Mouse (Mus musculus) midbrain, embryonic 14.5 days (tissue): Measurements from ENCODE around the gene Fam196b. TPM values are rescaled to one million over a fixed set of nuclear protein-coding genes. Genes with fewer than 3 reads are reported as not detected.

ENCODE experiments used
- ATAC-seq: fragments of 200-750 bp; cut with Nextera tagmentation; 2 replicates; pipeline ENCODE4 v1.8.0; 2017; ENCODE audit warnings: moderate number of reproducible peaks, moderate library complexity; ENCODE audit not compliant: low FRiP score, low TSS enrichment
- DNase-seq: peaks from one replicate; pipeline ENCODE4 v3.0.0-alpha.2; 2015
- H3K27ac ChIP-seq: fragments of 300-500 bp; sonication (generic); replicated peaks from 2 replicates; pipeline ENCODE4 v1.5.1; 2014; ENCODE audit warnings: mild to moderate bottlenecking, low read depth, low read length, moderate library complexity
- H3K27me3 ChIP-seq: fragments of 300-500 bp; sonication (generic); 2 replicates; pipeline ENCODE4 v1.6.1; 2014; ENCODE audit warnings: low read length, control low read depth, mixed read lengths; ENCODE audit not compliant: control insufficient read depth, insufficient read depth
- H3K36me3 ChIP-seq: fragments of 300-500 bp; sonication (generic); 2 replicates; pipeline ENCODE4 v1.6.1; 2014; ENCODE audit warnings: low read length, control low read depth; ENCODE audit not compliant: control insufficient read depth, insufficient read depth
- H3K4me1 ChIP-seq: fragments of 300-500 bp; sonication (generic); 2 replicates; pipeline ENCODE4 v1.6.1; 2014; ENCODE audit warnings: mild to moderate bottlenecking, antibody characterized with exemption, low read length, control low read depth; ENCODE audit not compliant: control insufficient read depth, insufficient read depth
- H3K4me2 ChIP-seq: fragments of 300-500 bp; sonication (generic); 2 replicates; pipeline ENCODE4 v1.6.1; 2014; ENCODE audit warnings: mild to moderate bottlenecking, low read length, moderate library complexity
- H3K4me3 ChIP-seq: fragments of 300-500 bp; sonication (generic); replicated peaks from 2 replicates; pipeline ENCODE4 v1.5.1; 2014; ENCODE audit warnings: low read depth, low read length
- H3K9ac ChIP-seq: fragments of 300-500 bp; sonication (generic); replicated peaks from 2 replicates; pipeline ENCODE4 v1.6.1; 2014; ENCODE audit warnings: mild to moderate bottlenecking, low read length, moderate library complexity
- H3K9me3 ChIP-seq: fragments of 300-500 bp; sonication (generic); 2 replicates; pipeline ENCODE4 v1.6.1; 2016; ENCODE audit warnings: low read length, control low read depth, mixed read lengths; ENCODE audit not compliant: control insufficient read depth
- WGBS: fragments of 180-500 bp; shearing (Covaris S2); extraction: QIAGEN DNeasy Blood & Tissue Kit; methylation state at CpG from one replicate; pipeline ENCODE4 v1.1.7; 2014; 5-methylcytosine and 5-hydroxymethylcytosine counted together
- polyA plus RNA-seq: library from polyadenylated mRNA; unstranded; fragments of >200 nt; fragmentation: Nextera tagmentation; extraction: Ambion mirVana; gene quantifications from 2 replicates; pipeline ENCODE4 v1.2.1, GENCODE M21; 2014

Gene Fam196b
- polyA plus RNA-seq = 3.7 TPM in 2 replicates

DNA sequence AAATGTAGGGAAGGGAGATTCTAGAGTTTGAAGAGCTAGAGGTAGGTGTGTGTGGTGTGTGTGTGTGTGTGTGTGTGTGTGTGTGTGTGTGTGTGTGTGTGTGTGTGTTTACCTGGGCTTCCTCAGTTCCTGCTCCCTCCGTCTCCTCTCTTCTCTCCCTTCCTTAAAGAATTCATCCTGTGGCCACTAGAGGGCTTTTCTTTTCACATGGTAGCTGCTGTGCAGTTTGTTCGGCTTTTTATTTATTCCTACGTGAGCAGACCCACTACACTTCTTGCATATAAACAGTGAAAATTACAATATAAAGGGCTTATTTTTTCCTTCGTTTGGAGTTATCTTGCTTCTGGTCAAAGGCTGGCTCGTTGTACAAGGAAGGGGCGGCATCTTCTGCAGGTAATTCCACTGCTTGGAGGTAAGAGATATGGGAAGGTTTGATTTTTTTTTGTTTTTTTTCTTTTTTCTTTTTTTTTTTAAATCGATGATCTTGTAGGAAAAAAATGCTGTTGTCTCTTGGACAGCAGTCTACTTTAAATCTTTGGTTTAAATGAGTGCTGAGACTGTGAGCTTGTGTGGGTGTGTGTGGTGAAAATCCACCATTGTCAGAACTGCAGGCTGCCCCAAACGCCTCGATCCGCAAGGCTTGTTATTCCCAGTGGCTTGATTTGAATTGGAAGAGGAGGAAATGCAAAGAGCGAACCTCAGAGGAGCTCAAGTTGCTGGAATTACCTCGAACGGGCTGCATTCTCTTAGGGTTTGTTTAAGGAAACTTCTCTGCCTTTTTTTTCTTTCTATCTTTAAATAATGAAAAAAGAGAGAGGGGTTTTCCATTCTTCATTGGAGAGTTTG, at the start of gene Fam196b:
Fam196b (plus strand) TSS at position 289 of the 846 bp plus-strand sequence.
- H3K9ac ChIP-seq = peak within 1 kb of the TSS; percentile 44
- H3K27me3 ChIP-seq = peaks cover 16% of the 10 kb centered on the region; the same call in 1 of the 2 replicates
- H3K4me3 ChIP-seq = peak within 1 kb of the TSS; percentile 39
- H3K9me3 ChIP-seq = no peaks in the 10 kb centered on the region
- peak; percentile 65; the same call in 1 of the 2 replicates for ATAC-seq
- H3K36me3 ChIP-seq = no peaks in the 10 kb centered on the region
- H3K4me1 ChIP-seq = peaks cover 22% of the 10 kb centered on the region
- 2% methylated on average over 13 of the region's 13 CpGs for WGBS
- H3K4me2 ChIP-seq = peak within 1 kb of the TSS; percentile 56
- 0 out of 2 replicates have a peak within 1 kb of the TSS, but pooled peaks have one; percentile 27 for H3K27ac ChIP-seq
- peak; percentile 90 for DNase-seq

DNA sequence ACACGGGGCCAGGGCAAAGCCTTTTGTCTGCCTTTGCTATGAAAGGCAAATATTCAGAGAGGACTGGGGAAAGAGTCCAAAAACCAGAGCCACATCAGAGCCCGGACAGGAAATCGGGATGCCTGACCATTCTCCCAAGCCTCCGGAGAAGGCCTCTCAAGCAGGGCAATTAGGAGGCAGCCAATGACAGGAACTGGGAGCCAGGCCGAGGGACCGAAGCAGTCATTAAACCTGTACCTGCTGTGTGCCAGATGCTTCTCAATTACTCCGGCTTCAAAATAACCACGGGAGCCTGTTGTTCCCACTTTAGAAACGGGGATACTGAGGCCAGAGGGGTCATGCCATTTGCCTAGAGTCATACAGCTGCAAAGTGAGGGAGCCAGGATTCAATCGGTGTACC, 42.6 kb upstream of the Fam196b start:
- Histone ChIP-seq H3K4me3 (no peak overlapping the region), H3K27ac (no peak overlapping the region), H3K27me3 (no peaks in the 10 kb centered on the region; the same call in 1 of the 2 replicates), H3K4me1 (peaks cover 4% of the 10 kb centered on the region; the same call in 1 of the 2 replicates), H3K36me3 (no peaks in the 10 kb centered on the region), H3K9ac (no peak overlapping the region), H3K4me2 (no peak overlapping the region), H3K9me3 (no peaks in the 10 kb centered on the region)
- ATAC-seq (no peak), DNase-seq (peak; percentile 25)
- WGBS = 69% methylated on average over 10 of the region's 10 CpGs

DNA sequence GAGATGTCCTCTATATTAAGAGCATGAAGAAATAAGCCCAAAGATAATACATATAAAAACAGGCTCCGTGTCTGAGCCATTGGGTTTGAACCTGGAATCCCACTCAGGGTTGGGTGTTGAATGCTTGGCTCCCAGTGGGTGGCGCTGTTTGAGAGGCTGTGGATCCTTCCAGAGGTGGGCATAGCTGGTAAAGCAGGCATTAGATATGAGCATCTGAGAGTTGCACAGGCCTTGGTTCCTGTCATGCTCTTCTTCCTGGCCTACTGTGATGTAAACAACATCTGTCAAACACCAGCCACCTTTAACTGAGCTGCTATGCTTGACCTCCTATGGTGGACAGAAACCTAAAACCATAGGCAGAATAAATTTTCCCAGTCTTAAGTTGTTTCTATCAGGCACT, 38.7 kb upstream of the Fam196b start:
- peak; percentile 57 for DNase-seq
- H3K27me3 ChIP-seq = peaks cover 4% of the 10 kb centered on the region
- no peak overlapping the region for H3K4me2 ChIP-seq

DNA sequence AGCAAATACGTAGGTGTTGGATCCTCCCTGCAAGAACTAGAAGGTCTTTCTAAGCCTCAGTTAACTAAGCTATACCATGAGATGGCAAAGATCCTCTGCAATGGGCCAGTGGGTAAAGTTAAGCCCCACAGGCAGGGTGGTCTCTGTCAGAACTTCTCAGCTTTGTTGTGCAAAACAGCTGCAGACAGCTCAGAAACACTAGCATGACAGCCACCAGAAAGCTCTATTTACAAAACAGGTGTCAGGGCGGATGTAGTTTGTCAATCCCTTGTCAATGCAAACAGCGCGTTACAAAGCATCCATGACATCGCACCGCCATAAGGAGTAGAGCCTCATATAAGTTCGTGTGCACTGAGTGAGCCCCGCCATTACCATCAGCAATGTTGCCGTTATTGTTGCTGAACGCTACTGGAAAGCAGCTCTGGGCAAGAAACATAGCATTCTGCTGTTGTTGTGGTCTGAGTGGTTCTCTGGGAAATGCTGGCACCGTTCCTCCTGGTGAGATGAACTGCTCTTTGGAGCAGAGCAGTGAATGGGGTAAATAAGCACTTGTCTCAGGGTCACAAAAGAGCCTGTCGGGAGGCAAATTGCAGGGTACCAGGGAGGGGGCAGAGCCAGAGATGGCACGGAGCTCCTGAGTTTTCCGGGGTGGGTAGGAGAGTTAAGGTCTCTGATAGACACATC, 38.1 kb upstream of the Fam196b start:
- no peaks in the 10 kb centered on the region for H3K9me3 ChIP-seq
- H3K27ac ChIP-seq = no peak overlapping the region
- ATAC-seq = peak; percentile 31; the same call in 1 of the 2 replicates
- H3K36me3 ChIP-seq = no peaks in the 10 kb centered on the region
- H3K4me2 ChIP-seq = peak overlapping the region; percentile 38
- H3K27me3 ChIP-seq = peaks cover 4% of the 10 kb centered on the region
- DNase-seq = peak; percentile 58
- no peak overlapping the region for H3K9ac ChIP-seq
- 16% methylated on average over 14 of the region's 14 CpGs for whole genome bisulfite sequencing
- peaks cover 4% of the 10 kb centered on the region; the same call in 1 of the 2 replicates for H3K4me1 ChIP-seq
- H3K4me3 ChIP-seq = no peak overlapping the region

More for the DNA sequence above, 38.7 kb upstream of the Fam196b start:
- peaks cover 4% of the 10 kb centered on the region; the same call in 1 of the 2 replicates for H3K4me1 ChIP-seq
- no peaks in the 10 kb centered on the region for H3K36me3 ChIP-seq
- WGBS = 36% methylated on average over 2 of the region's 2 CpGs
- no peaks in the 10 kb centered on the region for H3K9me3 ChIP-seq
- ATAC-seq = no peak
- H3K9ac ChIP-seq = no peak overlapping the region
- no peak overlapping the region for H3K4me3 ChIP-seq
- no peak overlapping the region for H3K27ac ChIP-seq

DNA sequence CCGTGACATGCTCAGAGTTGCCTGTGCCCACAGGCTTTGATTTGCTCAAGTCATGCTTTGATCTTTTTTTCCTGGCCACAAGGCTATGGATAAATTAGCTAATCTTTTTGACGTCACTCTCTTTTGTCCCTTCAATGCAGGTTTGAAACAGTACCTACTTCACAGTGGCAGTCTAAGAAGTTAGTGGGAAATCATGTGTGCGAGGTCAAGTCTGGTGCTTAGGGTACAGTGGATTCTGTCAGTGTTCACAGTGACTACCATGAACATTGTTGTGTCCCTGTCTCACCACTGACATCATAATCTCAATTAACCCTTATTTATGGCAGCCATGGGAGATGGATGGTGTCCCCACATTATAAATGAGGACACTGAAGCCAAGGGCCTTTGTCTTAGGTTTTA, 37.6 kb upstream of the Fam196b start:
- Histone ChIP-seq H3K4me2 (peak overlapping the region; percentile 38), H3K27me3 (peaks cover 4% of the 10 kb centered on the region), H3K9me3 (no peaks in the 10 kb centered on the region), H3K4me1 (0 out of 2 replicates have a peak, but pooled peaks cover 4% of the 10 kb centered on the region), H3K27ac (no peak overlapping the region), H3K4me3 (no peak overlapping the region), H3K36me3 (no peaks in the 10 kb centered on the region), H3K9ac (no peak overlapping the region)
- WGBS = 22% methylated on average over 3 of the region's 3 CpGs
- ATAC-seq = 0 out of 2 replicates have a peak, but pooled peaks have one; percentile 40
- DNase-seq = no peak

DNA sequence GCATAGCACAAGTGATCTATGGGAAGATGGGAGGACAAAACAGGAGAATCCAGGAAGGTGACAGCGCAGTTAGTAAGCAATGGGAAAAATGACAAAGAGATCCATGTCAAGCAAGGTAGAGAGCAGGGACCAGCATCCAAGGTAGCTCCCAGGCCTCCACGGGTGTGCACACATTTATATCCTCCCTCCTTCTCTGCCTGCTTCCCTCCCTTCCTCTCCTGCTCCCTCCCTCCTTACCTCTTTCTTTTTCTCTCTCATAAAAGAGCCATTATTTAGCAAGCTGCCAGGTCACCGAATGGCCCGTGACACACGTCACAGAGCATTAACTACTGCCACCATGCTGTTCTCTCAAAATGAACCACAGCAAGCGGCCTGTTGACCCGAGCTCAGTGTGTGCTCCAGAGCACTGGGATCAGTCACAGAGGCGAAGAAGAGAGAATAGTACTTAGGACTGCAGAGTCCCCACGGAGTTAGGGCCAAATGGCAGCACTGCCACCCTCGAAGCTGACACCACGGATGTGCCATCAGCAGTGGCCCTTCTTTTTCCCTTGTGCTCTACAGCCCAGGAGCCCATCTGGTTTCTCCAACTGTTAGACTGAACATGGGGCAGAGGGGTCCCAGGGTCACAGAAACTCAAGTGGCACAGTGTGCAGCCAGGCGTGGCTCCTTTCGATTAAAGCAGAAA, 30.4 kb upstream of the Fam196b start:
- H3K4me3 ChIP-seq = no peak overlapping the region
- H3K27me3 ChIP-seq = 0 out of 2 replicates have a peak, but pooled peaks cover 5% of the 10 kb centered on the region
- H3K9me3 ChIP-seq = no peaks in the 10 kb centered on the region
- DNase-seq (no peak), ATAC-seq (no peak)
- no peak overlapping the region for H3K9ac ChIP-seq
- no peaks in the 10 kb centered on the region for H3K36me3 ChIP-seq
- 16% methylated on average over 13 of the region's 13 CpGs for WGBS
- H3K4me2 ChIP-seq = no peak overlapping the region
- H3K4me1 ChIP-seq = peaks cover 7% of the 10 kb centered on the region; the same call in 1 of the 2 replicates
- no peak overlapping the region for H3K27ac ChIP-seq

DNA sequence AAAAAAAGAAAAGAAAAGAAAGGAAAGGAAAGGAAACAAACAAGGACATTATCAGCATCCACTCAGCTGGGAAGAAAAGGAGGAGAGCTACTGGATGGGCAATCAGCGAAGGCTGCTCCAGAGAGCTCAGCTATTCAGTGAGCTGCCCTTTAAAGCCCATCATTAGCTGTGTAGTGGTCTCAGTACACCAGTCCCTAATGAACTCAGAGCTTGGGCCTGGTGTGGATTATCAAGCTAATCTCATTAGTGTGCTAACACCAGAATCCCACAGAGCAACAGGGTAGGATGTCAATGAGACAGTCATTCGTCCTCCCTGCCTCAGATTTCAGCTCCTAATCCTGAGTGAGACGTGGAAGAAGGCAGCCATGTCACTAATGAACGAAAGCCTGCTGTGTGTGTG, 24.4 kb upstream of the Fam196b start:
- ATAC-seq (no peak; the same call in 1 of the 2 replicates), DNase-seq (peak; percentile 38)
- Histone ChIP-seq H3K4me1 (peaks cover 8% of the 10 kb centered on the region; the same call in 1 of the 2 replicates), H3K27ac (no peak overlapping the region), H3K9ac (no peak overlapping the region), H3K4me2 (no peak overlapping the region), H3K27me3 (no peaks in the 10 kb centered on the region), H3K9me3 (no peaks in the 10 kb centered on the region), H3K4me3 (no peak overlapping the region), H3K36me3 (no peaks in the 10 kb centered on the region)
- 7% methylated on average over 4 of the region's 4 CpGs for WGBS

DNA sequence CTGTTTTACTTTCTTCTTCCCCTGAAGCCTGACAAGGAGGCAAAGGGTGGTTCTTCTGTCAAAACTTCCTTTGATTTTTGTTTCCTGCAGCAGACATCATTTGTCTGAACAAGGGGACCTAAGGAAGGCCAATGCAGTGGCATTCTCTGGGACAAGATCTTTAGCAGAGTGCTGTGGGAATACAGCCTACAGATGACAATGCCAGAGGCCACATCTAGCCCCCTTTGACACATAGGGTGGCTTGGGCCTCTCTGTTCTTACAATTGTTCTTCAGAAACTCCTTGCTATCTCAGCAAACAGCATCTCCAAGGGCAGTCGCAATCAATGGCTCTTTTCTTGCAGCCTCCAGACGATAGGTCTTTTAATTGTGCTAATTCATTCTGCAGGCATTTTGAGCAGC, 23.9 kb upstream of the Fam196b start:
- ATAC-seq (no peak), DNase-seq (peak; percentile 20)
- no peak overlapping the region for H3K9ac ChIP-seq

More for the DNA sequence above, 23.9 kb upstream of the Fam196b start:
- no peak overlapping the region for H3K4me3 ChIP-seq
- no peaks in the 10 kb centered on the region for H3K27me3 ChIP-seq
- no peaks in the 10 kb centered on the region for H3K36me3 ChIP-seq
- no peaks in the 10 kb centered on the region for H3K9me3 ChIP-seq
- no peak overlapping the region for H3K4me2 ChIP-seq
- H3K27ac ChIP-seq = no peak overlapping the region
- peaks cover 8% of the 10 kb centered on the region; the same call in 1 of the 2 replicates for H3K4me1 ChIP-seq
- whole genome bisulfite sequencing = 12% methylated on average over 2 of the region's 2 CpGs
